Mouse (Mus musculus) layer of hippocampus, adult 8-10 months (tissue): ENCODE results near the gene Ranbp10. TPM values are rescaled to one million over a fixed set of nuclear protein-coding genes. Genes with fewer than 3 reads are reported as not detected.
"Not testable (repeated sequence)": the region's sequence is repeated elsewhere in the genome, so short reads cannot be mapped to it uniquely, and the experiment has no call there.

Source experiments
- DNase-seq, 2 experiments: peaks; one replicate each; pipeline ENCODE4 v3.0.0; 2022; ENCODE audit warnings: low spot score in 2 of 2
- total RNA-seq, 4 experiments: library from RNA; stranded (reverse); gene quantifications; 2 replicates each; pipeline ENCODE4 v1.2.4; 2022

Ranbp10 gene
- total RNA-seq, 4 experiments from 2014 or later: 24.0 to 28.4 (median 26.2) TPM

DNA sequence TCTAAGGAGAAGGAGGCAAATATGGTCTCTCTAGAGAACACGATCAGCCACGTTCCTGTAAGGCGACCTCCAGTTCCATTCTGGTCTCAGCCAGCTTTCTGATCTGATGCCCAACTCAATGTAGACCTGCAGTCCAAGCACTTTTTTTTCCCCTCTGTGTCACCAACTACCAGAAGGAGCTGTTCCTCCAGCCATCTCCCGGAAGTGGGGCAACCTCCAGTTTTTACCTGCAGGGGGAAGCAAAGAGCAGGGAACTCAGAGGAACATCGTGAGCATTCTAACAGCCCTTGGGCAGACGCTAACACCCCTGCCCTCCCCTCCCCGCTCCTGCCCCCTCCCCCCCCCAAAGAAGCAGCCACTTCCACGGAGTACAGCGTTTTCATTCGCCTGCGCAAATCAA lies 8.2 kb upstream of the Ranbp10 start:
- peak; percentile 31 to 55 for DNase-seq

- not testable (repeated sequence) for DNase-seq
Observed at GRCm38 (mm10) chr8:105833740-105834139, 6.6 kb upstream of the Ranbp10 start.

DNA sequence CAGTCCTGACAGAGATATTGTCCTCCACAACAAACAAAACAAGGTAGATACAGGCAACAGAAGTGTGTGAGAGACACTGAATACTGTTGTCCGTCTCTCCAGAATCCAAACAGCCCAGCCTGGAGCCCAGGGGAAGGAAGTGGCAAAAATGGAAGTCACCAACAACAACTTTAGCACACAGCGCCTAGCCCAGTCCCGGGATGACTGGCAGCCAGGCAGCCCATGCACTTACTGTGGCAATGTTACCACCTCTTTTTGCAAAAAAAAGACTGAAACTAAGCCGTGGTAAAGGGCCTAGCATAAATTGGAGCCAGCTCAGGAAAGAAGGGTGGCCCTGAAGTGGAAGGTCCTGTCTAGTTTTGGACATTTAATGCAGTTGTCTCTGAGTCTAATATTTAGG lies 771 bp downstream of the Ranbp10 start:
- DNase-seq: no peak

DNA sequence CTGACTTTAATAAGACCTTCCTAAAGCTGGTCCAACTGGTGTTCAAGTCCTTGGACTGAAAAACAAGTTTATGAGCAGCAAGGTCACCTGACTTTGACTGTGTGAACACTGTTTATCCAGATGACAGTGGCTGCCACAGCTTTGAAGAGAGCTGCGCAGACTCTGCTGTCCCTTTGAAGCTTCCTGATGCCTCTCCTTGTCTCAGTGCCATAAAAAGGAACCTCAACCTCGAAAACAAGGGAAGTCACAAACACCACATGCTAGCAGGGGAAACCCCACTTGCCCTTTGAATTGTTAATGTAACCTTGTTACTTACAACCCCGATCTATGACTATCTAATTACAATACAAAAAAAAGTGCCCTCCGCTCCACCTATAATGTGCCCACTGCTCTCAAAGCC lies 1.6 kb downstream of the Ranbp10 start:
- DNase-seq: no peak

GRCm38 (mm10) chr8:105820925-105821324 lies 6.2 kb downstream of the Ranbp10 start:
- DNase-seq: no peak

DNA sequence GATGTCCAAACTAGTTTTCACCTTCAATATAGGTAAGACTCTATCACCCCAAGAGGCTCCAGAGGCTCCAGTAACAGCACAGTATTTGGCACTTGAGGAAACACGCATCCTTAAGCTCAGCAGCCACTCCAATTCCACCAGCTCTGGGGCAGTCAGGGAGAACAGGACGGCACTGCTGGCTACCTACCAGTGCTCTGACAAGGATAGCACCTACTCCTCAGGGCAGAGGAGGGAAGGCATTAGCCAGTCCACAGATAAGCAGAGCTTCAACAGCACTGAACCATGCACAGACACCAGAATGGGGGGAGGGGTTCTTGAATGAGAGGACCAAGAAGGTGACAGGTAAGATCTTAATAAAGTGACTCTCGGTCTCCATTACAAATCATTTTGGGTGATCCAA lies 7.5 kb downstream of the Ranbp10 start:
- DNase-seq: no peak

DNA sequence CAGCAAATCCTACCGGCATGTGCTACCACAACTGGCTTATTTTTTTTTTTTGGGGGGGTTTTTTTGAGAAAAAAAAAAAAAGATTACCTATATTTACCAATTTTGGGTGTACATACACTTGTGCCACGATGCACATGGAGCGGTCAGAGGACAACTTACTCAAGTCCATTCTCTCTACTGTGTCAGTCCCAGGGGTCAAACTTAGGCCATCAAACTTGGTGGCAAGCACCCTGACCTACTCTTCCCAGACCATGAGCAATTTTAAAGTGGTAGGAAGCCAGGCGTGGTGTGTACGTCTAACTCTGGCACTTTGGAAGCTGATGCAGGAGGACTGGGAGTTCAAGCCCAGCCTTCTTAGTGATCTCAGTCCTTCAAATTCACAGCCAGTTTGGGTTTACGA lies 13.9 kb downstream of the Ranbp10 start:
- DNase-seq: no peak

- DNase-seq: no peak
Observed at GRCm38 (mm10) chr8:105812511-105812910, 14.6 kb downstream of the Ranbp10 start.

DNA sequence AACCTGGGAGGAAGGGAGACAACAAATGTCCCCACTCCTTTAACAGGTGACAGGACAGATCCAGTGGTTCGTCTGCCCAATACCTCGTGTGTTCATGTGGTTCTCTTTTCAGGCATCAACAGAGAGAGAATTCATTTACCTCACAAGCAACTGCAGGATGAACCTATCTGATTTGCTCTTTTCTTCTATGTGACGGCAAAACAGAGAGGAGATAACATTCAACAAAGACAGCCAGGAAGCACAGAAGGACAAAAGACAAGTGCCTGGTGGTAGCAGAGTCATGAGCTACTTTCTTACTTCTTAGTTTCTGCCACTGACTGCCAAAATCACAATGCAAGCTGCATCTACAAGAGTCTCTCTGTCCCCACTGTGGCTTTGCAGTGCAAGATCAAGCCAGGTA lies 15.6 kb downstream of the Ranbp10 start:
- DNase-seq: no peak

DNA sequence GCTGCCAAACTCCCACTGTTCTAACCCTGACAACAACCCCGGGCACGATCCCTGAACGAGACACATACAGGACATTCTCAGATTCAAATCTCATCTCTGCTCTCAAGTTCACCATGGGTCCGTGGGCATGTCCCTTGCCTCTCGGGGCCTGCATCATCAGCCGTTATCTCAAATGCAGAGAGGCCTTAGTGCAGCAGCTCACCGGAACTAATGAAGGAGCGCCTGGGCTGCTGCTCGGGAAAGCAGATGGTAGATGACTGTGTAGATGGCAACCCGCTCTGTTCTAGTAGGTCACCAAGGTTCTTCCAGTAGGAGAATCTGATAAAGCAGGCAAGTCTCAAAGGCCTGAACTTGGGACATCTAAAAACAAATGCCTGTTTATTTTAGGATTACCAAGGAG lies 16.1 kb downstream of the Ranbp10 start:
- DNase-seq: no peak

- no peak for DNase-seq
Observed at GRCm38 (mm10) chr8:105810245-105810786, 16.8 kb downstream of the Ranbp10 start.

DNA sequence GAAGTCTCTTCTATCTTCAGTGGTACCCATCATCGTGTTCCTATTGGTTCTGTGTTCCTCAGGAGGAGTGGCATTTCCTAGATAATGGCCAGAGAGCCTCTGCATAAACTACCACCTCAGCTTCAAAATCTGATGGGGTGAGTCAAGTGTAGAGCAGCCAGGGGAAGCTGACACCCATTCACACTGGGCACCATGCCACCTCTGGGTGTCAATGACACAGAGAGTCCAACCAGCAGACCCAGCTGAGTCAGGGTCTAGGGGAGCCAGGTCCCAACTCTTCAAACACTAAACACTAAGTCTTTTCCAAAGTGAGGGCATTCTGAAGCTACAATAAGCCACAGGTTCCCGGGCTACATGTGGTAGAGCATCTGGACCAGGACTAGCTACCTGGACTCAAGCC lies 18.7 kb downstream of the Ranbp10 start:
- DNase-seq: no peak

- no peak for DNase-seq
Observed at GRCm38 (mm10) chr8:105807766-105808165, 19.4 kb downstream of the Ranbp10 start.

GRCm38 (mm10) chr8:105805964-105806363 lies 21.2 kb downstream of the Ranbp10 start:
- no peak for DNase-seq

GRCm38 (mm10) chr8:105805346-105805745 lies 21.8 kb downstream of the Ranbp10 start:
- DNase-seq: no peak

- no peak for DNase-seq
Observed at GRCm38 (mm10) chr8:105804797-105805196, 22.4 kb downstream of the Ranbp10 start.

DNA sequence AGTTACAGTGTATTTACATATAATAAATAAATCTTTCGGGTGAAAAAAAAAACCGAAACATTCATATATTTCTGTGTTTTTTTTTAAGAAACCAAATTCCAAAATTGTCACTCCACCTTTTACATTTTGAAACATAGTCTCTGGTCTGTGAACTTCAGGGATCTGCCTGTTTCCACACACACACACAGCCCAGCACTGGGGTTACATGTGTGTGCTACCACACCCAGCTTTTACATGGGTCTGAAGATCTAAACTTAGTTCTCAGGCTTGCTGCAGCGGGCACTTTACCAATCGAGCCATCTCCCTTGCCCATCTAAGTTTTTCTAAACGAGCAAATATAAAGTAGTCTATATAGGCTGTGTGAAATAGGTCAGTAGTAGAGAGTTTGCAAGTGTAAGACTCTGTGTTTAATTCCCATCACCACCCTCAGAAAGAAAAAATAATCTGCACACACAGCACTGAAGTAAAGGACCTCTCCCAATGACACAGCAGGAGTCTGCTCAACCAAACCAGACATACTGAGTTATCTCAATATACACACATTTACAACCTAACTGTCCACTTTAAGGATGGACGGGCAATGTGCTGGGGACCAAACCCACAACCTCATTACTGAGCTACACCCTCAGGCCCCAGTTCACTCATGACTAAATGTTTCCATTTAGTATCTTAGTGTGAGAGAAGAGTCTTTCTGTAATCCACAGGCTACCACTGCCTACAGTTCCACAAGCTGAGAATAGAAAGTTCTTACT lies 25.8 kb downstream of the Ranbp10 start:
- DNase-seq: no peak

DNA sequence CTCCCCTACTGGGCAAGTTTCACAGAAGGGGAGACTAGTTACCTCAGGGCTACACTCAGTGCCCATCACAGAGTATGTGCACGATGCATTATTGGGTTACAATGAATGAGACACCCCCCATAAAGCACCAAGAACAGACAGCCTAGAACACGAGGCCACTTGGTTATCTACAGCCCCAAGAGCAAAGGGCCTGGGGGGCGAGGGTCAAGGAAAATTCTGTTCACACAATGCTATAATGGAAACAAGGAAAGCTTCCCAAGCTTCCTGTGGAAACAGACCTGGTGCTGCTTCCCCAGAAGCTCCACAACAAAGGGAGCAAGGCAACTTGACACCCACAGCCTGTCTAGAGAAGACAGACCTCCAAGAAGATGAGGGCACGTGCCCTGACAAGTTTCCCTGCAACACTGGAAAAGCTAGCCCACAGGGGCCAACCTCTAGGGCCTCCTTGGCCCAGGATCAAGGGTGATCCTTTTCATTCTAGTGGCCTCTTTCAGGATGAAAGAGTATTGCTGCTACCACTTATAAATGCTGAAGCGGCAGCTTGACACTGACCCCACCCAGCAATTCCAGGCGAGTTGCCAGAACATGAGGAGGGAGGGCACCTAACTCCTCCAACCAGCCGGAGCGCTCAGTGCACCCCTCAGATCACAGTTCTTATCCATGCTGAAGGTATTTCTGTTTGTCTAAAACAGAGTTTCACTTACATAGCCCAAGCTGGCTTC lies 27.9 kb downstream of the Ranbp10 start:
- DNase-seq: no peak

DNA sequence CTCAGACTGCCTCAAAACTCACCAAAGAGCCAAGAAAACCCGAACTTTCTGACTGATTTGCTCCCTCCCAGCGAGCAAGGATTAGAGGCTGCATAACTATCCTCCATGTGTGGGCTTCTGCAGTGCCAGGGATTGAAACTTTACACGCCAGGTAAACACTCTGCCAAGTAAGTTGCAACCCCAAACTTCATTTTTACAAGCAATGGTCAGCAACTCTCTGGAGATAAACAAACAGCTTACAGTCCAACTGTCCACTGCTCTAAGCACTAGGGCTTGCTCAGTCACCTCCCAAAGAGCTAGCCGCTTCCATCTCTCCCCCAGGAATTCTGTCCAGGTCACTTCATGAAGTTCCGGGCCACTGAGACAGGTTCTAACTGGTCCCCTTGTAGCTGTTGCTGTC lies 28.7 kb downstream of the Ranbp10 start:
- no peak for DNase-seq

- no peak for DNase-seq
Observed at GRCm38 (mm10) chr8:105795785-105796184, 31.4 kb downstream of the Ranbp10 start.

DNA sequence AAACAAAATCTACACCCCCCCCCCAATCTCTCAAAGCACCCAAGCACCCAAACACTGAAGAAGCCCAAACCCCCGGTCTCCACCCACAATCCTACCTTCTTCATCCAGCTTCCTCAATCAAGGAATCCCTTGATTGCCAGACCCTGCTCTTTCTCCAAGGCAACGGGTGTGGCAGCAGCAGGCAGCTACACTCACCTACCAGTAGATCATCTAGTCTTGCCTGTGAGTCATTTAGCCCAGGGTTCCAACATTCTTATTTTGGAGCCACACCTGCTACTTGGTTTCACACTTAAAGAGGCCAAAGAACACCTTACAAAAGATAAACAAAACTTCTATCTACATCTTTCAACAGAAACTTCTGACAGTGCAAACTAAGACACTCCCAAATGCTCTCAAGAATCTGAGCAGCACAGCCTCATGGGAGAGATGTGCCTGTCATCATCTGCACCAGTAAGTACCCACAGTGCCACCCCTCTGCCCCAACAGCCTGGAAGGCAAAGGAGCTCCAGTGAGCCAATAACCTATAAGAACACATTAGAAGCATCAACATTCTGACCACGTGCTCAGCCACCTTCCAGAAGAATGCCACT lies 33.0 kb downstream of the Ranbp10 start:
- no peak for DNase-seq

DNA sequence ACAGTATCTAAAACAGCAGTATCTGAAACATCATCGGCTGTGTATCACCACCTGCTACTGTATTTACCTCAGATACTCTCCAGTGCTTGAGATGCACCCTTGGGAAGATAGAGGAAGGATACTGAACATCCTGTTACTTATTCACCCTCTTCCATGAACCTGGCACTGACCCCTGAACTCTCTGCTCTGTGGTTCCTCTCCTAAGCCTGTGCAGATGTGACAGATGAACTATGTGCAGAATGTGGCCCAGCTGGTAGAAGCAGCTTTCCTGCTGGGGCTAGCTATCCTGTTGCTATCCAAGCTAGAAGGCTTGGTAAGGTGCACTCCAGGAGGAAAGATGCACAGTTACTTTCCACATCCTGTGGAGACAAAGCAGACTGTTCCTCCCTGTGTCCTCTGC lies 33.8 kb downstream of the Ranbp10 start:
- DNase-seq: no peak
